Mouse (Mus musculus) intestine, embryonic 14.5 days (tissue): Measurements from ENCODE around the gene Zfp1. TPM values are rescaled to one million over a fixed set of nuclear protein-coding genes. Genes with fewer than 3 reads are reported as not detected.

Experiments
- ATAC-seq: fragments of 200-750 bp; cut with Nextera tagmentation; replicated peaks from 2 replicates; pipeline ENCODE4 v1.8.0; 2017; ENCODE audit warnings: low read depth, moderate number of reproducible peaks, moderate TSS enrichment, moderate library complexity; ENCODE audit not compliant: low FRiP score, low TSS enrichment
- DNase-seq: peaks from one replicate; pipeline ENCODE4 v3.0.0-alpha.2; 2018; ENCODE audit warnings: low spot score
- H3K27ac ChIP-seq: fragments of 300-500 bp; sonication (generic); 2 replicates; pipeline ENCODE4 v1.5.1; 2014; ENCODE audit warnings: low read depth, mild to moderate bottlenecking, control low read depth
- H3K27me3 ChIP-seq: fragments of 300-500 bp; sonication (generic); replicated peaks from 2 replicates; pipeline ENCODE4 v1.6.1; 2014; ENCODE audit warnings: low read length, control low read depth; ENCODE audit not compliant: control insufficient read depth, insufficient read depth
- H3K36me3 ChIP-seq: fragments of 300-500 bp; sonication (generic); 2 replicates; pipeline ENCODE4 v1.6.1; 2014; ENCODE audit warnings: low read length, control low read depth; ENCODE audit not compliant: control insufficient read depth, insufficient read depth
- H3K4me1 ChIP-seq: fragments of 300-500 bp; sonication (generic); replicated peaks from 2 replicates; pipeline ENCODE4 v1.6.1; 2014; ENCODE audit warnings: low read length, control low read depth, mixed read lengths; ENCODE audit not compliant: control insufficient read depth, insufficient read depth
- H3K4me2 ChIP-seq: fragments of 300-500 bp; sonication (generic); 2 replicates; pipeline ENCODE4 v1.6.1; 2014; ENCODE audit warnings: low read length
- H3K4me3 ChIP-seq: fragments of 300-500 bp; sonication (generic); 2 replicates; pipeline ENCODE4 v1.5.1; 2014; ENCODE audit warnings: low read depth, low read length, control low read depth, mixed read lengths
- H3K9ac ChIP-seq: fragments of 300-500 bp; sonication (generic); 2 replicates; pipeline ENCODE4 v1.6.1; 2014; ENCODE audit warnings: mild to moderate bottlenecking, low read length
- H3K9me3 ChIP-seq: fragments of 300-500 bp; sonication (generic); 2 replicates; pipeline ENCODE4 v1.6.1; 2016; ENCODE audit warnings: low read length, control low read depth; ENCODE audit not compliant: control insufficient read depth
- WGBS: fragments of 180-500 bp; shearing (Covaris S2); extraction: QIAGEN DNeasy Blood & Tissue Kit; methylation state at CpG from one replicate; pipeline ENCODE4 v1.1.7; 2014; 5-methylcytosine and 5-hydroxymethylcytosine counted together
- microRNA-seq: library from miRNA; unstranded; fragments of <30 nt; microRNA quantifications from one replicate; pipeline ENCODE4, GENCODE M21; 2016
- polyA plus RNA-seq: library from polyadenylated mRNA; unstranded; fragments of >200 nt; fragmentation: Nextera tagmentation; extraction: Ambion mirVana; gene quantifications from 2 replicates; pipeline ENCODE4 v1.2.1, GENCODE M21; 2014

Zfp1 gene
- polyA plus RNA-seq, 1 experiment from 2014 or later: 20.5 TPM

- H3K36me3 ChIP-seq: peaks cover 67% of the 10 kb centered on the region
- H3K4me1 ChIP-seq: peaks cover 29% of the 10 kb centered on the region
- H3K9me3 ChIP-seq: no peaks in the 10 kb centered on the region
- H3K27me3 ChIP-seq: no peaks in the 10 kb centered on the region
- no peak overlapping the region for H3K4me3 ChIP-seq
- H3K4me2 ChIP-seq: no peak overlapping the region
- H3K9ac ChIP-seq: no peak overlapping the region
- 83% methylated on average over 13 of the region's 13 CpGs for WGBS
- H3K27ac ChIP-seq: no peak overlapping the region
- no peak for DNase-seq
- ATAC-seq: no peak
These were observed 72.3 kb downstream of the Zfp1 start for GRCm38 (mm10) chr8:111715514-111715913.

GRCm38 (mm10) chr8:111716603-111717487 lies 73.6 kb downstream of the Zfp1 start:
- H3K9ac ChIP-seq: 0 out of 2 replicates have a peak overlapping the region, but pooled peaks have one; percentile 14
- H3K4me3 ChIP-seq: no peak overlapping the region
- H3K4me2 ChIP-seq: peak overlapping the region; percentile 6; the same call in 1 of the 2 replicates
- H3K36me3 ChIP-seq: peaks cover 63% of the 10 kb centered on the region
- DNase-seq (no peak), ATAC-seq (0 out of 2 replicates have a peak, but pooled peaks have one; percentile 10)
- peak overlapping the region; percentile 84 for H3K27ac ChIP-seq
- no peaks in the 10 kb centered on the region for H3K27me3 ChIP-seq
- H3K9me3 ChIP-seq: no peaks in the 10 kb centered on the region
- peaks cover 29% of the 10 kb centered on the region for H3K4me1 ChIP-seq
- WGBS: 48% methylated on average over 10 of the region's 10 CpGs

- peaks cover 29% of the 10 kb centered on the region for H3K4me1 ChIP-seq
- peaks cover 57% of the 10 kb centered on the region for H3K36me3 ChIP-seq
- 71% methylated on average over 4 of the region's 4 CpGs for WGBS
- DNase-seq: no peak
- no peaks in the 10 kb centered on the region for H3K9me3 ChIP-seq
- no peak for ATAC-seq
- H3K4me3 ChIP-seq: no peak overlapping the region
- peak overlapping the region; percentile 6; the same call in 1 of the 2 replicates for H3K4me2 ChIP-seq
- H3K27ac ChIP-seq: peak overlapping the region; percentile 84
- H3K9ac ChIP-seq: peak overlapping the region; percentile 14; the same call in 1 of the 2 replicates
- no peaks in the 10 kb centered on the region for H3K27me3 ChIP-seq
These were observed 74.2 kb downstream of the Zfp1 start for GRCm38 (mm10) chr8:111717488-111717792.

GRCm38 (mm10) chr8:111717866-111718265 lies 74.7 kb downstream of the Zfp1 start:
- no peak for ATAC-seq
- H3K4me2 ChIP-seq: no peak overlapping the region
- peak overlapping the region; percentile 84 for H3K27ac ChIP-seq
- 52% methylated on average over 6 of the region's 6 CpGs for WGBS
- peaks cover 53% of the 10 kb centered on the region for H3K36me3 ChIP-seq
- H3K9me3 ChIP-seq: no peaks in the 10 kb centered on the region
- H3K9ac ChIP-seq: peak overlapping the region; percentile 14; the same call in 1 of the 2 replicates
- no peak for DNase-seq
- no peaks in the 10 kb centered on the region for H3K27me3 ChIP-seq
- peaks cover 29% of the 10 kb centered on the region for H3K4me1 ChIP-seq
- no peak overlapping the region for H3K4me3 ChIP-seq

- H3K36me3 ChIP-seq: peaks cover 42% of the 10 kb centered on the region
- no peak overlapping the region for H3K9ac ChIP-seq
- H3K27ac ChIP-seq: peak overlapping the region; percentile 84; the same call in 1 of the 2 replicates
- H3K4me1 ChIP-seq: peaks cover 29% of the 10 kb centered on the region
- no peak overlapping the region for H3K4me2 ChIP-seq
- H3K27me3 ChIP-seq: no peaks in the 10 kb centered on the region
- ATAC-seq: no peak
- 37% methylated on average over 5 of the region's 5 CpGs for WGBS
- no peaks in the 10 kb centered on the region for H3K9me3 ChIP-seq
- DNase-seq: no peak
- no peak overlapping the region for H3K4me3 ChIP-seq
These were observed 75.7 kb downstream of the Zfp1 start for GRCm38 (mm10) chr8:111718937-111719336.

- no peak overlapping the region for H3K9ac ChIP-seq
- no peak overlapping the region for H3K4me3 ChIP-seq
- no peak for DNase-seq
- no peak for ATAC-seq
- no peak overlapping the region for H3K4me2 ChIP-seq
- peaks cover 30% of the 10 kb centered on the region for H3K36me3 ChIP-seq
- no peaks in the 10 kb centered on the region for H3K27me3 ChIP-seq
- no peaks in the 10 kb centered on the region for H3K9me3 ChIP-seq
- H3K4me1 ChIP-seq: peaks cover 29% of the 10 kb centered on the region
- 41% methylated on average over 4 of the region's 4 CpGs for WGBS
- no peak overlapping the region for H3K27ac ChIP-seq
These were observed 76.9 kb downstream of the Zfp1 start for GRCm38 (mm10) chr8:111720115-111720544.

Small RNAs within 50 kb of the gene (microRNA-seq; reads per million reads assigned to microRNA genes)
- not detected for gene Mir7076

Other genes starting within 250 kb of the Zfp1 start
- 0.97 and 1.5 TPM in 2 replicates for gene Fa2h, start 249.6 kb upstream of the Zfp1 start, polyA plus RNA-seq
- gene Wdr59, start 121.3 kb upstream of the Zfp1 start, polyA plus RNA-seq: 5.2 TPM in 2 replicates
- 27.0 and 34.2 TPM in 2 replicates for gene Znrf1, start 107.3 kb upstream of the Zfp1 start, polyA plus RNA-seq
- 1.2 TPM in 2 replicates for gene Ldhd, start 13.0 kb upstream of the Zfp1 start, polyA plus RNA-seq
- 387 TPM in 1 of 2 replicates, not detected in the other for gene Ctrb1, start 47.6 kb downstream of the Zfp1 start, polyA plus RNA-seq
- 50.2 and 54.2 TPM in 2 replicates for gene Bcar1, start 100.4 kb downstream of the Zfp1 start, polyA plus RNA-seq
- gene Cfdp1, start 210.9 kb downstream of the Zfp1 start, polyA plus RNA-seq: 166 and 198 TPM in 2 replicates
- gene Tmem170, start 233.3 kb downstream of the Zfp1 start, polyA plus RNA-seq: 9.0 and 9.4 TPM in 2 replicates